Mouse (Mus musculus) cortical plate, adult 2 months (tissue): ENCODE data around the gene Gopc. TPM values are rescaled to one million over a fixed set of nuclear protein-coding genes. Genes with fewer than 3 reads are reported as not detected.
"Not testable (repeated sequence)": the region's sequence is repeated elsewhere in the genome, so short reads cannot be mapped to it uniquely, and the experiment has no call there.

ENCODE experiments used
- H3K27ac ChIP-seq: fragments of 200-500 bp; 2 replicates; pipeline ENCODE4 v1.5.1; 2012; ENCODE audit warnings: low read length, control low read depth, inconsistent platforms; ENCODE audit not compliant: insufficient read depth
- H3K4me1 ChIP-seq: fragments of 200-500 bp; 2 replicates; pipeline ENCODE4 v1.6.1; 2011; ENCODE audit warnings: low read length; ENCODE audit not compliant: control insufficient read depth, insufficient read depth
- H3K4me3 ChIP-seq: fragments of 200-500 bp; 2 replicates; pipeline ENCODE4 v1.5.1; 2011; ENCODE audit warnings: mild to moderate bottlenecking, low read length, control low read depth; ENCODE audit not compliant: insufficient read depth
- CTCF ChIP-seq: fragments of 200-500 bp; IDR thresholded peaks from 2 replicates; pipeline ENCODE4 v1.5.1; 2011; ENCODE audit warnings: mild to moderate bottlenecking, control low read depth, low read length; ENCODE audit not compliant: insufficient read depth; ENCODE audit errors: extremely low read depth
- POLR2A ChIP-seq: fragments of 200-500 bp; IDR thresholded peaks from 2 replicates; pipeline ENCODE4 v1.6.1; 2011; ENCODE audit warnings: mild to moderate bottlenecking, low read length, control low read depth; ENCODE audit not compliant: insufficient read depth; ENCODE audit errors: extremely low read depth
- polyA plus RNA-seq: library from polyadenylated mRNA; depleted of rRNA; stranded (reverse); fragments of >200 nt; gene quantifications from 2 replicates; pipeline ENCODE4 v1.2.3, GENCODE M21; 2012

Gopc gene
- polyA plus RNA-seq, 1 experiment, result 22.8 TPM

DNA sequence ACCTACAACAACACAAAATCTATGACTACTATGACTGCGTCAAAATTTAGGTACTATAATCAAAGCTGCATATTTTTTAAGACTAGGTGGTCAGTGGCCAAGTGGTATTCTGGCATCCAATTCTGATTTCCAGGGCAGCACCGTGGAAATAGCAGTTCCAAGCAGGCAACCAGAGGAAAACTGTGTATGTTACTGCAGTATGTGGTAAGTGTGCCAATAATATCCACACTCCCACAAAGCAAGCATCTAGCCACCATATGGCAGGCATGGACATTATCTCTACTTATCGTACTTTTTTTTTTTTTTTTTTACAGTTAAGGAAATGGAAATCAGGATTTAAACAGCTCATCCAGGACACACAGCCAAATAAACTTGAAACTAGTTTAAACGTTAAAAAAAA is 13.5 kb downstream of the Gopc start:
- H3K4me1 ChIP-seq, result no peaks in the 10 kb centered on the region
- H3K27ac ChIP-seq, result no peak overlapping the region
- no peak for TF ChIP-seq CTCF
- TF ChIP-seq POLR2A, result no peak
- no peak overlapping the region for H3K4me3 ChIP-seq

GRCm38 (mm10) chr10:52360862-52361609 is 20.9 kb downstream of the Gopc start:
- no peak overlapping the region for H3K27ac ChIP-seq
- peaks cover 3% of the 10 kb centered on the region; the same call in 1 of the 2 replicates for H3K4me1 ChIP-seq
- H3K4me3 ChIP-seq, result no peak overlapping the region
- no peak for TF ChIP-seq CTCF
- no peak for TF ChIP-seq POLR2A

DNA sequence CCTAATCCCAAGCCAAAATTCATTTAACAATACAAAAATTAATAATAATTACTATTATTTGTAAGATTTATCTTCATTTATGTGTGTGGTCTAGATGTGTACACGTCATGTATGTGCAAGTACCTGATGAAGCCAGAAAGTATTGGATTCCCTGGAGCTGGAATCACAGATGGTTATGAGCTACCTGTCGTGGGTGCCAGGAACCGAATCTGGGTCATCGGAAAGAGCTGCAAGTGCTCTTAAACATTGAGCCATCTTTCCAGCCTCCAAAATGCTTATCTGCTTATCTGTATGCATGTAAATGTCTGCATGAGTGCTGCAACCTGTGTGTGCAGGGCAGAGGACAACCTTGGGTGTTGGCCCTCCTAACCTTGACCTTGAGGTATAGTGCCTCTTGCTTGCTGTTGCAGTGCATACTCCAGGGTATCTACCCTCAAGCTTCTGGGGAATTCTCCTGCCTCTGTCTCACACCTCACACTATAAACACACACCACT is 21.6 kb downstream of the Gopc start:
- H3K27ac ChIP-seq, result no peak overlapping the region
- TF ChIP-seq CTCF (no peak), POLR2A (no peak)
- H3K4me3 ChIP-seq, result no peak overlapping the region
- peaks cover 3% of the 10 kb centered on the region; the same call in 1 of the 2 replicates for H3K4me1 ChIP-seq

- no peak within 1 kb of the TSS for H3K27ac ChIP-seq
- TF ChIP-seq POLR2A (no peak), CTCF (no peak)
- peaks cover 3% of the 10 kb centered on the region; the same call in 1 of the 2 replicates for H3K4me1 ChIP-seq
- no peak within 1 kb of the TSS for H3K4me3 ChIP-seq
Observed at GRCm38 (mm10) chr10:52358467-52358866, 23.5 kb downstream of the Gopc start, which contains the start of gene Gm26741. Gene Gm26741 (plus strand): TSS chr10:52358767.

DNA sequence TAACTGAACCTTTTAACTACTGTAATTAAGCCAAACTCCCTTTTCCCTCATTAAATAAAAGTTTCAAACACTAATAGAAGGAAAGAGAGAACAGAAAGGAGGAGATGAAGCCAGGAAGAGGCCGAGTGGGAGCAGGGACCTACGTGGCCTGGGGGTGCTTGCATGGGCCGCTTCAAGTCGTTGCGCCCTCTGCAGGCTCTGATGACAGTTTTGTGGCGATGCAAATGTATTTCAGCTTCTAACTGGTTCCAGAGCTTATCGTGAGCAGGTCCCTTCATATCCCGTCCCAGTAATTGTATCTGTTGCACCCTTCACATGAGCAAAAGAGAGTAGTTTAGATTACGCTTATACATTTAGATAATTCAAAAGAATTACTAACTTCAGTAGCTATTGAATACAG is 28.7 kb downstream of the Gopc start:
- no peak overlapping the region for H3K27ac ChIP-seq
- no peak overlapping the region for H3K4me3 ChIP-seq
- TF ChIP-seq CTCF, result no peak
- no peak for TF ChIP-seq POLR2A
- no peaks in the 10 kb centered on the region for H3K4me1 ChIP-seq

DNA sequence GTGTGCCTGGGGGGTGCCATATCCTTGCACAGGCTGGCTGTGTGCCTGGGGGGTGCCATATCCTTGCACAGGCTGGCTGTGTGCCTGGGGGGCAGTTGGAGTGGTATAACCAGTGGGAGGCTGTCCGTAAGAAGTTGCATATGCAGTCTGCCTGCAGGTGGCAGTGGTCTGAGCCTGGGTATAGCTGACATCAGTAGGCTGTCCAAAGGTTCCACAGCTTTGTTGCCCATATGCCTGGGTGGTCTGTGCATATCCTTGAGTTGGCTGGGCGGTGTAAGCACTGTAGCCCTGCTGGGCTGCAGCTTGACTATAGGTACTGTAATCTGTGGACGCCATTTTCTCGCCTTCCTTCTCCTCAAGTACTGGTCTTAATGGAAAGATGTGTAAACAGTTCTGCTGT is 38.6 kb downstream of the Gopc start:
- not testable (repeated sequence) for H3K27ac ChIP-seq, H3K4me1 ChIP-seq, H3K4me3 ChIP-seq

GRCm38 (mm10) chr10:52331007-52331406 is 50.9 kb downstream of the Gopc start:
- Histone ChIP-seq H3K27ac (no peak overlapping the region), H3K4me3 (no peak overlapping the region), H3K4me1 (no peaks in the 10 kb centered on the region)
- peak; percentile 41; the same call in 1 of the 2 replicates for TF ChIP-seq CTCF
- no peak for TF ChIP-seq POLR2A

- no peaks in the 10 kb centered on the region for H3K4me1 ChIP-seq
- no peak overlapping the region for H3K27ac ChIP-seq
- TF ChIP-seq POLR2A (no peak), CTCF (no peak)
- no peak overlapping the region for H3K4me3 ChIP-seq
Observed at GRCm38 (mm10) chr10:52321918-52322317, 60.0 kb downstream of the Gopc start.

DNA sequence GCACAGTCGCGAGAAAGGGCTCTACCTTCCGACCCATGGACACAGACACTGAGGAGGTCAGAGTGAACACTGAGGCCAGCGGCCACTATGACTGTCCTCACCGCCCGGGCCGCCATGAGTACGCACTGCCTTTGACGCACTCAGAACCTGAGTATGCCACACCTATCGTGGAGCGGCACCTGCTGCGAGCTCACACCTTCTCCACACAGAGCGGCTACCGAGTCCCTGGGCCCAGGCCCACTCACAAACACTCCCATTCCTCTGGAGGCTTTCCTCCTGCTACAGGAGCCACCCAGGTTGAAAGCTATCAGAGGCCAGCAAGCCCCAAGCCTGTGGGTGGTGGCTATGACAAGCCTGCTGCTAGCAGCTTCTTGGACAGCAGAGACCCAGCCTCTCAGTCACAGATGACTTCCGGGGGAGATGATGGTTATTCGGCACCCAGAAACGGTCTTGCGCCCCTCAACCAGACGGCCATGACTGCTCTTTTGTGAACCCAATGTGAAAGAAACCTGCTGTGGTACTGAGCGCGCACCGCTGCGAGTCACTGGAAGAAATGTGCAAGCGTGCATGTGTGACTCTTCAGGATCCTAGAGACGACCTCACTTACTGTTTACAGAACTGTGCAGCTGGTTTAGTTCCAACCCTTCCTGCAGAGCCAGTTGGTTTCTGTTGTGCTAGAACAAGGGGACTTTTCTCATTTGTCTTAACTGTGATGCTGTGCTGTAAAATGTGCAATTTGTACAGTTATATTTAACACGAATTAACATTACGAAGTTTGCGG is 62.2 kb downstream of the Gopc start:
- Histone ChIP-seq H3K4me3 (no peak overlapping the region), H3K27ac (no peak overlapping the region), H3K4me1 (no peaks in the 10 kb centered on the region)
- TF ChIP-seq CTCF (no peak), POLR2A (no peak)

DNA sequence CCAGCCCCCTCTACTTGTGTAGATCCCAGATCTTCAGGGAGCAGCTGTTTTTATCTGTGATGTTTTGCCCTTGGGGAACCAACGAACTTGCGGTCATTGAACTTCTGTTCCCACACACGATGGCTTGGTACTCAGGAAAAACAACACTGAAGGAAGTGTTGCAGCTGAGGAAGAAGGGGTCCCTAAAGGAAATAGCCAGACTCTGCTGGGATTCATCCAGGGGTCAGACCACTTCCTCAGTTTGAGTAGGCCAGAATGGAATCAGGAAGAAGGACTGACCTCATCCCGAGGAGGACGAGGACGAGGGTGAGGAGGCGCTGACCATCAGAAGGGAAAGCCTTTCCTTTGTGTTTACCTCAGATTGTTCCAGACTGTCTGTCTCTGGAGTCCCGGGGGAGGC is 72.7 kb downstream of the Gopc start:
- Histone ChIP-seq H3K4me1 (no peaks in the 10 kb centered on the region), H3K4me3 (no peak overlapping the region), H3K27ac (no peak overlapping the region)
- TF ChIP-seq CTCF (no peak), POLR2A (no peak)
